In genomic region chr8:71507589-71508104, GRCm38 (mm10) we compare ENCODE assay signal across 8 mouse cellular contexts. TPM values are rescaled to one million over a fixed set of nuclear protein-coding genes. Genes with fewer than 3 reads are reported as not detected.
DNase-seq lines count a peak whose midpoint lies in the region; ATAC-seq and TF ChIP-seq lines count a peak whose summit lies in the region.

No protein-coding gene starts in this region.

- H3K27me3 ChIP-seq in Patski = peaks cover 24% of the 10 kb centered on the region
- no peaks in the 10 kb centered on the region for H3K27me3 ChIP-seq in cerebellum, adult 2 months (ENCODE audit: control insufficient read depth, insufficient read depth, low read length)
- H3K27me3 ChIP-seq in forebrain, postnatal 0 days (ENCODE audit: insufficient read depth, low read length) = peaks cover 32% of the 10 kb centered on the region
- peaks cover 34% of the 10 kb centered on the region for H3K27me3 ChIP-seq in liver, postnatal 0 days (ENCODE audit: insufficient read depth, low read length)

- no peak for TF ChIP-seq EP300 in liver, postnatal 0 days (IDR thresholded peaks at IDR 0.05; ENCODE audit: low read depth)

- peak overlapping the region; percentile 52 for H3K9ac ChIP-seq in forebrain, postnatal 0 days
- no peak overlapping the region for H3K9ac ChIP-seq in liver, postnatal 0 days (replicated peaks)

- peaks cover 13% of the 10 kb centered on the region for H3K4me1 ChIP-seq in cerebellum, adult 2 months (ENCODE audit: control insufficient read depth, insufficient read depth, low read length)
- no peaks in the 10 kb centered on the region for H3K4me1 ChIP-seq in forebrain, postnatal 0 days (ENCODE audit: insufficient read depth)
- no peaks in the 10 kb centered on the region; the same call in 1 of the 2 replicates for H3K4me1 ChIP-seq in liver, postnatal 0 days (ENCODE audit: insufficient read depth)

- no peaks in the 10 kb centered on the region for H3K9me3 ChIP-seq in forebrain, postnatal 0 days (ENCODE audit: low read length)
- no peaks in the 10 kb centered on the region for H3K9me3 ChIP-seq in liver, postnatal 0 days (ENCODE audit: low read length)

- H3K36me3 ChIP-seq in forebrain, postnatal 0 days (ENCODE audit: insufficient read depth) = no peaks in the 10 kb centered on the region
- H3K36me3 ChIP-seq in liver, postnatal 0 days (replicated peaks; ENCODE audit: insufficient read depth, low read length) = no peaks in the 10 kb centered on the region

- POLR2A ChIA-PET in Patski (lab: Charles Lee) = interaction anchor here (0.8 kb wide), 1 partner anchor 22 kb away, joined by 3 read pairs; no protein-coding TSS in a partner anchor

- DNase-seq in Patski (ENCODE audit: low read depth, low spot score) = no peak
- DNase-seq in cerebellum, adult 2 months = peak; percentile 84 to 88
- peak; percentile 95 for DNase-seq in forebrain, postnatal 0 days
- DNase-seq in heart, postnatal 14 days = peak; percentile 85 to 86
- DNase-seq in kidney, postnatal 4 days = peak; percentile 87 to 92
- DNase-seq in liver, postnatal 0 days = peak; percentile 72
- DNase-seq in ovary, postnatal 14 days (ENCODE audit: low spot score) = peak; percentile 49
- peak; percentile 46 for DNase-seq in urinary bladder, postnatal 25 days (ENCODE audit: low spot score)

- in situ Hi-C loops in Patski (cut with MboI; ENCODE audit: low pct_unique_long_range_greater_than_20kb) = no loop called here

- H3K4me2 ChIP-seq in forebrain, postnatal 0 days (ENCODE audit: low read depth) = peak overlapping the region; percentile 81
- H3K4me2 ChIP-seq in liver, postnatal 0 days (ENCODE audit: low read depth, low read length) = peak overlapping the region; percentile 60

- TF ChIP-seq POLR2A in cerebellum, adult 2 months (IDR thresholded peaks at IDR 0.05; ENCODE audit: borderline replicate concordance, insufficient read depth, low read length) = peak; percentile 63; the same call in 1 of the 2 replicates

- CTCF ChIA-PET in Patski (lab: Charles Lee) = interaction anchor here (0.9 to 4.0 kb wide), 5 partner anchors 9 to 30 kb away, joined by 4 to 22 read pairs (median 9); no protein-coding TSS in a partner anchor

- peak; percentile 17 for ATAC-seq in Patski
- peak; percentile 91 for ATAC-seq in forebrain, postnatal 0 days
- peak; percentile 61; the same call in 1 of the 2 replicates for ATAC-seq in liver, postnatal 0 days

- under 1% methylated on average over 61 of the region's 61 CpGs for WGBS in cerebellum, adult 2 months
- 2% methylated on average over 61 of the region's 61 CpGs for WGBS in forebrain, postnatal 0 days
- WGBS in liver, postnatal 0 days (ENCODE audit: insufficient replicate concordance) = 2% methylated on average over 59 of the region's 61 CpGs

- 0 out of 2 replicates have a peak overlapping the region, but pooled peaks have one; percentile 6 for H3K27ac ChIP-seq in cerebellum, adult 2 months (ENCODE audit: insufficient read depth, low read length)
- H3K27ac ChIP-seq in forebrain, postnatal 0 days (ENCODE audit: low read depth, low read length) = no peak overlapping the region
- H3K27ac ChIP-seq in liver, postnatal 0 days (ENCODE audit: low read depth) = no peak overlapping the region

- no peak for TF ChIP-seq CTCF in Patski (IDR thresholded peaks at IDR 0.05)
- TF ChIP-seq CTCF in cerebellum, adult 2 months (IDR thresholded peaks at IDR 0.05; ENCODE audit: borderline replicate concordance, insufficient read depth, low read depth, low read length) = no peak
- no peak for TF ChIP-seq CTCF in forebrain, postnatal 0 days (IDR thresholded peaks at IDR 0.05; ENCODE audit: low read depth)
- no peak for TF ChIP-seq CTCF in liver, postnatal 0 days (IDR thresholded peaks at IDR 0.05; ENCODE audit: low read depth)

- intact Hi-C loops in heart, postnatal 14 days (cut with DNase I) = no loop called here

- peak overlapping the region; percentile 60 for H3K4me3 ChIP-seq in cerebellum, adult 2 months (replicated peaks; ENCODE audit: insufficient read depth, low read depth, low read length)
- H3K4me3 ChIP-seq in forebrain, postnatal 0 days (ENCODE audit: low read depth, low read length) = peak overlapping the region; percentile 45
- H3K4me3 ChIP-seq in liver, postnatal 0 days (ENCODE audit: low read depth, low read length) = peak overlapping the region; percentile 31

RNA-seq across cellular contexts. Expression of gene Plvap, which starts 3.9 kb away (rescaled TPM):
- polyA plus RNA-seq in Patski (2021) = 0.21 TPM
- 25.6 and 28.8 TPM in 2 replicates for polyA plus RNA-seq in cerebellum, adult 2 months (2012; rRNA removed)
- 2.2 and 4.0 TPM in 2 replicates for total RNA-seq in forebrain, postnatal 0 days (2014; rRNA removed)
- 6.9 and 8.7 TPM in 2 replicates for polyA plus RNA-seq in forebrain, postnatal 0 days (2015; fragmentation: Nextera tagmentation; extraction: Ambion mirVana)
- total RNA-seq in heart, postnatal 14 days (2021) = 10 to 100 TPM; 19.3 to 26.2 TPM
- 29.1 and 31.1 TPM in 2 replicates for polyA plus RNA-seq in liver, postnatal 0 days (2015; fragmentation: Nextera tagmentation; extraction: Ambion mirVana)

RNA-seq across cellular contexts. Expression of gene Ccdc194, which starts 17.9 kb away (rescaled TPM):
- polyA plus RNA-seq in Patski (2021) = 0.08 TPM
- 0.08 and 0.10 TPM in 2 replicates for polyA plus RNA-seq in cerebellum, adult 2 months (2012; rRNA removed)
- 0.48 TPM in 1 of 2 replicates, not detected in the other for total RNA-seq in forebrain, postnatal 0 days (2014; rRNA removed)
- polyA plus RNA-seq in forebrain, postnatal 0 days (2015; fragmentation: Nextera tagmentation; extraction: Ambion mirVana) = 0.08 and 0.16 TPM in 2 replicates
- total RNA-seq in heart, postnatal 14 days (2021) = under 1 TPM in 1 of 2 experiments, not detected in 1; 0.12 TPM
- 0.20 TPM in 1 of 2 replicates, not detected in the other for polyA plus RNA-seq in liver, postnatal 0 days (2015; fragmentation: Nextera tagmentation; extraction: Ambion mirVana)

RNA-seq across cellular contexts. Expression of gene Gtpbp3, which starts 19.7 kb away (rescaled TPM):
- polyA plus RNA-seq in Patski (2021) = 44.1 TPM
- polyA plus RNA-seq in cerebellum, adult 2 months (2012; rRNA removed) = 33.3 and 34.7 TPM in 2 replicates
- 23.6 and 33.6 TPM in 2 replicates for total RNA-seq in forebrain, postnatal 0 days (2014; rRNA removed)
- polyA plus RNA-seq in forebrain, postnatal 0 days (2015; fragmentation: Nextera tagmentation; extraction: Ambion mirVana) = 6.9 and 9.4 TPM in 2 replicates
- 10 to 100 TPM; 16.4 to 18.7 TPM for total RNA-seq in heart, postnatal 14 days (2021)
- 4.5 and 4.9 TPM in 2 replicates for polyA plus RNA-seq in liver, postnatal 0 days (2015; fragmentation: Nextera tagmentation; extraction: Ambion mirVana)

RNA-seq across cellular contexts. Expression of gene Ano8, which starts 21.9 kb away (rescaled TPM):
- 38.2 TPM for polyA plus RNA-seq in Patski (2021)
- polyA plus RNA-seq in cerebellum, adult 2 months (2012; rRNA removed) = 76.2 and 81.8 TPM in 2 replicates
- 76.5 and 82.2 TPM in 2 replicates for total RNA-seq in forebrain, postnatal 0 days (2014; rRNA removed)
- 5.9 and 7.7 TPM in 2 replicates for polyA plus RNA-seq in forebrain, postnatal 0 days (2015; fragmentation: Nextera tagmentation; extraction: Ambion mirVana)
- 10 to 100 TPM; 16.6 to 18.4 TPM for total RNA-seq in heart, postnatal 14 days (2021)
- polyA plus RNA-seq in liver, postnatal 0 days (2015; fragmentation: Nextera tagmentation; extraction: Ambion mirVana) = 0.14 and 0.27 TPM in 2 replicates

RNA-seq across cellular contexts. Expression of gene Bst2, which starts 29.6 kb away (rescaled TPM):
- polyA plus RNA-seq in Patski (2021) = 141 TPM
- polyA plus RNA-seq in cerebellum, adult 2 months (2012; rRNA removed) = 13.6 and 17.3 TPM in 2 replicates
- 10.1 and 17.8 TPM in 2 replicates for total RNA-seq in forebrain, postnatal 0 days (2014; rRNA removed)
- polyA plus RNA-seq in forebrain, postnatal 0 days (2015; fragmentation: Nextera tagmentation; extraction: Ambion mirVana) = 19.3 and 21.0 TPM in 2 replicates
- 10 to 100 TPM; 12.3 to 16.5 TPM for total RNA-seq in heart, postnatal 14 days (2021)
- 57.0 and 62.1 TPM in 2 replicates for polyA plus RNA-seq in liver, postnatal 0 days (2015; fragmentation: Nextera tagmentation; extraction: Ambion mirVana)

Comparison
In these comparisons a context has a peak if more than half of its experiments do, and no peak if none do; other contexts are left out.
1. ATAC-seq: peak in every context shown above with its lines; median percentile 91 in forebrain, postnatal 0 days; 61 in liver, postnatal 0 days; 17 in Patski.